Mouse (Mus musculus): ENCODE data around the gene Dot1l.

DNA sequence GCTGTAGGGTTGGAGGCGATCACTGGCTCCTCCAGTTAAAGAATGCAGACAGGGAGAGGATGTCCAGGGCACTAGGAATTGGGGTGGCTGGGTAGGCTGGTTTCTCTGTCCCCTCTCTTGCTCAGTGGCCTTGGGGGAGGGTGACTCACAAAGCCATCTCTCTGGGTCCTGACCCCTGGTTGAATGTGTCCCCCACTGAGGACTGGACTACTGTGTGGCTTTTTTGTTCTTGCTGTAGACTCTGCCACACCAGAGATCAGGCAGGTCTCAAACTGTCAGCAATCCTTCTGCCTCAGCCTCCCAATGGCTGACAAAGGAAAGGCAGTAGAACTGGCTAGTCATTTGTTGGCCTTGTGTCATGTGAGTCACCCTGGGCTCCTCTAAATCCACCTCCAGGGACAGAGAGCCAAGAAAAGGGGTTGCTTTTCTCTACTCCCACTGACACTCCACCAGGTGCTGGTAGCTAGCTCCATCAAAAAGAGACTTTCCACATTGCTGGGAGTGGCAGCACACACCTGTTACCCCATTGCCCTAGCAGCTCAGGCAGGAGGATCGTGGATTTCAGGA is 83.4 kb downstream of the Dot1l start:
- TF ChIP-seq POLR2A (IDR thresholded peaks at IDR 0.05; ENCODE audit: borderline replicate concordance, extremely low read depth, low read depth, low read length): no peak
- TF ChIP-seq CTCF (IDR thresholded peaks at IDR 0.05; ENCODE audit: insufficient read depth, low read length): no peak

Data from lung, adult 2 months (tissue).